Mouse (Mus musculus) lung, adult 2 months (tissue): ENCODE results near the gene Pfdn2.

Experiments
- CTCF ChIP-seq: fragments of 200-500 bp; IDR thresholded peaks from 2 replicates; pipeline ENCODE4 v1.5.1; 2011; ENCODE audit warnings: mild to moderate bottlenecking, low read length, control low read depth; ENCODE audit not compliant: insufficient read depth
- POLR2A ChIP-seq: fragments of 200-500 bp; IDR thresholded peaks from 2 replicates; pipeline ENCODE4 v1.6.1; 2011; ENCODE audit warnings: low read depth, mild to moderate bottlenecking, control low read depth, low read length, borderline replicate concordance; ENCODE audit errors: extremely low read depth

DNA sequence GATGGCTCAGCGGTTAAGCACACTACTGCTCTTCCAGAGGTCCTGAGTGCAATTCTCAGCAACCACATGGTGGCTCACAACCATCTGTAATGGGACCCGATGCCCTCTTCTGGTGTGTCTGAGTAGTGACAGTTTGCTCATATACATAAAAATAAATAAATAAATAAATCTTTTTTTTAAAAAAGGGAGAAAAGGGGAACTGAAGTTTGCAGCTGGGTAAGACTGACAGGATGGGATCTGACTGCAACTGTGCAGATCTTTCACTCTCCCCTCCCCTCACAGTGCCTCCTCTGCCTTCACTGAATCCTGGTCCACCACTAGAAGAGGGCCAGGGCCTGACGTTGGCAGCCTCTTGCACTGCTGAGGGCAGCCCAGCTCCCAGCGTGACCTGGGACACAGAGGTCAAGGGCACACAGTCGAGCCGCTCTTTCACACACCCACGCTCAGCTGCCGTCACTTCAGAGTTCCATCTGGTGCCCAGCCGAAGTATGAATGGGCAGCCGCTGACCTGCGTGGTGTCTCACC lies 36.7 kb downstream of the Pfdn2 start:
- TF ChIP-seq POLR2A, result no peak
- TF ChIP-seq CTCF, result no peak
